In genomic region chr2:118762784-118763148, GRCm38 (mm10) we compare ENCODE assay signal across 8 mouse cellular contexts. TPM values are rescaled to one million over a fixed set of nuclear protein-coding genes. Genes with fewer than 3 reads are reported as not detected.
DNase-seq lines count a peak whose midpoint lies in the region; ATAC-seq and TF ChIP-seq lines count a peak whose summit lies in the region.

No protein-coding gene starts in this region.

- no peak for DNase-seq in kidney, postnatal 0 days (ENCODE audit: low spot score)
- DNase-seq in kidney, postnatal 14 days = no peak
- no peak for DNase-seq in cerebellum, adult 11 months
- DNase-seq in right cerebral cortex, postnatal 14 days = no peak
- no peak for DNase-seq in left cerebral cortex, postnatal 4 days

- peaks cover 23% of the 10 kb centered on the region for H3K4me1 ChIP-seq in kidney, postnatal 0 days (replicated peaks; ENCODE audit: insufficient read depth, low read length)
- peaks cover 34% of the 10 kb centered on the region for H3K4me1 ChIP-seq in embryonic facial prominence, embryonic 12.5 days
- peaks cover 23% of the 10 kb centered on the region; the same call in 1 of the 2 replicates for H3K4me1 ChIP-seq in intestine, postnatal 0 days (replicated peaks; ENCODE audit: control insufficient read depth, insufficient read depth, low read length)
- H3K4me1 ChIP-seq in neural tube, embryonic 13.5 days (replicated peaks) = peaks cover 51% of the 10 kb centered on the region

- no peak; the same call in 1 of the 2 replicates for ATAC-seq in kidney, postnatal 0 days (replicated peaks; ENCODE audit: low FRiP score, low read depth)
- ATAC-seq in embryonic facial prominence, embryonic 12.5 days (ENCODE audit: insufficient number of reproducible peaks, insufficient read depth, low FRiP score, low TSS enrichment) = no peak
- ATAC-seq in intestine, postnatal 0 days = no peak
- no peak; the same call in 1 of the 2 replicates for ATAC-seq in neural tube, embryonic 13.5 days (ENCODE audit: low read depth)

- peak overlapping the region; percentile 92 for H3K27ac ChIP-seq in kidney, postnatal 0 days
- peak overlapping the region; percentile 93 for H3K27ac ChIP-seq in embryonic facial prominence, embryonic 12.5 days
- peak overlapping the region; percentile 70 for H3K27ac ChIP-seq in intestine, postnatal 0 days (ENCODE audit: low read depth, low read length)
- H3K27ac ChIP-seq in neural tube, embryonic 13.5 days (replicated peaks) = peak overlapping the region; percentile 98

- TF ChIP-seq CTCF in kidney, postnatal 0 days (IDR thresholded peaks at IDR 0.05; ENCODE audit: low read depth) = no peak
- no peak for TF ChIP-seq CTCF in intestine, postnatal 0 days (IDR thresholded peaks at IDR 0.05; ENCODE audit: low read depth)

- peak overlapping the region; percentile 53 for H3K4me2 ChIP-seq in kidney, postnatal 0 days (ENCODE audit: low read length)
- peak overlapping the region; percentile 50 for H3K4me2 ChIP-seq in embryonic facial prominence, embryonic 12.5 days (replicated peaks)
- H3K4me2 ChIP-seq in intestine, postnatal 0 days (replicated peaks; ENCODE audit: low read depth) = peak overlapping the region; percentile 55
- peak overlapping the region; percentile 51 for H3K4me2 ChIP-seq in neural tube, embryonic 13.5 days

- no peak overlapping the region for H3K4me3 ChIP-seq in kidney, postnatal 0 days (replicated peaks; ENCODE audit: low read depth, low read length)
- H3K4me3 ChIP-seq in embryonic facial prominence, embryonic 12.5 days = peak overlapping the region; percentile 24; the same call in 1 of the 2 replicates
- peak overlapping the region; percentile 11 for H3K4me3 ChIP-seq in intestine, postnatal 0 days (ENCODE audit: low read depth, low read length)
- peak overlapping the region; percentile 19; the same call in 1 of the 2 replicates for H3K4me3 ChIP-seq in neural tube, embryonic 13.5 days

- no peaks in the 10 kb centered on the region for H3K9me3 ChIP-seq in kidney, postnatal 0 days (replicated peaks; ENCODE audit: low read length)
- no peaks in the 10 kb centered on the region for H3K9me3 ChIP-seq in embryonic facial prominence, embryonic 12.5 days
- H3K9me3 ChIP-seq in intestine, postnatal 0 days (ENCODE audit: control insufficient read depth) = no peaks in the 10 kb centered on the region
- H3K9me3 ChIP-seq in neural tube, embryonic 13.5 days = no peaks in the 10 kb centered on the region

- peak overlapping the region; percentile 50; the same call in 1 of the 2 replicates for H3K9ac ChIP-seq in kidney, postnatal 0 days (ENCODE audit: low read depth, low read length)
- H3K9ac ChIP-seq in embryonic facial prominence, embryonic 12.5 days = no peak overlapping the region
- H3K9ac ChIP-seq in intestine, postnatal 0 days (ENCODE audit: low read depth, low read length) = no peak overlapping the region
- peak overlapping the region; percentile 66 for H3K9ac ChIP-seq in neural tube, embryonic 13.5 days

- 0 out of 2 replicates have a peak, but pooled peaks cover 3% of the 10 kb centered on the region for H3K27me3 ChIP-seq in kidney, postnatal 0 days (ENCODE audit: insufficient read depth, low read length)
- peaks cover 17% of the 10 kb centered on the region for H3K27me3 ChIP-seq in embryonic facial prominence, embryonic 12.5 days
- no peaks in the 10 kb centered on the region for H3K27me3 ChIP-seq in intestine, postnatal 0 days (replicated peaks; ENCODE audit: control insufficient read depth, insufficient read depth, low read length)
- peaks cover 8% of the 10 kb centered on the region; the same call in 1 of the 2 replicates for H3K27me3 ChIP-seq in neural tube, embryonic 13.5 days

- intact Hi-C loops in left cerebral cortex, postnatal 4 days (cut with DNase I) = no loop called here

- WGBS in kidney, postnatal 0 days = 14% methylated on average over 10 of the region's 10 CpGs
- WGBS in embryonic facial prominence, embryonic 12.5 days = 14% methylated on average over 10 of the region's 10 CpGs
- 10% methylated on average over 10 of the region's 10 CpGs for WGBS in intestine, postnatal 0 days
- WGBS in neural tube, embryonic 13.5 days = 11% methylated on average over 10 of the region's 10 CpGs

- no peaks in the 10 kb centered on the region for H3K36me3 ChIP-seq in kidney, postnatal 0 days (ENCODE audit: insufficient read depth, low read length)
- H3K36me3 ChIP-seq in embryonic facial prominence, embryonic 12.5 days = no peaks in the 10 kb centered on the region
- H3K36me3 ChIP-seq in intestine, postnatal 0 days (ENCODE audit: control insufficient read depth, insufficient read depth) = no peaks in the 10 kb centered on the region
- H3K36me3 ChIP-seq in neural tube, embryonic 13.5 days = no peaks in the 10 kb centered on the region

RNA-seq across cellular contexts. Expression of gene Ccdc9b, which starts 0.3 kb away (rescaled TPM):
- polyA plus RNA-seq in kidney, postnatal 0 days (2015; fragmentation: Nextera tagmentation; extraction: Ambion mirVana) = 0.91 and 0.95 TPM in 2 replicates
- polyA plus RNA-seq in embryonic facial prominence, embryonic 12.5 days (2016; fragmentation: Nextera tagmentation; extraction: Ambion mirVana) = 1.3 and 1.5 TPM in 2 replicates
- polyA plus RNA-seq in intestine, postnatal 0 days (2015; fragmentation: Nextera tagmentation; extraction: Ambion mirVana) = 0.77 and 1.2 TPM in 2 replicates
- polyA plus RNA-seq in neural tube, embryonic 13.5 days (2015; fragmentation: Nextera tagmentation; extraction: Ambion mirVana) = 1.2 and 1.4 TPM in 2 replicates
- total RNA-seq in left cerebral cortex, postnatal 4 days (2021) = 1 to 10 TPM; 1.8 to 2.1 TPM

RNA-seq across cellular contexts. Expression of gene Phgr1, which starts 9.8 kb away (rescaled TPM):
- polyA plus RNA-seq in kidney, postnatal 0 days (2015; fragmentation: Nextera tagmentation; extraction: Ambion mirVana) = not detected in 2 replicates
- polyA plus RNA-seq in embryonic facial prominence, embryonic 12.5 days (2016; fragmentation: Nextera tagmentation; extraction: Ambion mirVana) = not detected in 2 replicates
- polyA plus RNA-seq in intestine, postnatal 0 days (2015; fragmentation: Nextera tagmentation; extraction: Ambion mirVana) = 66.7 and 88.7 TPM in 2 replicates
- not detected in 2 replicates for polyA plus RNA-seq in neural tube, embryonic 13.5 days (2015; fragmentation: Nextera tagmentation; extraction: Ambion mirVana)
- total RNA-seq in left cerebral cortex, postnatal 4 days (2021) = not detected

RNA-seq across cellular contexts. Expression of gene Disp2, which starts 16.8 kb away (rescaled TPM):
- 0.01 and 0.05 TPM in 2 replicates for polyA plus RNA-seq in kidney, postnatal 0 days (2015; fragmentation: Nextera tagmentation; extraction: Ambion mirVana)
- 1.3 and 1.6 TPM in 2 replicates for polyA plus RNA-seq in embryonic facial prominence, embryonic 12.5 days (2016; fragmentation: Nextera tagmentation; extraction: Ambion mirVana)
- 2.5 and 3.1 TPM in 2 replicates for polyA plus RNA-seq in intestine, postnatal 0 days (2015; fragmentation: Nextera tagmentation; extraction: Ambion mirVana)
- 39.9 and 40.7 TPM in 2 replicates for polyA plus RNA-seq in neural tube, embryonic 13.5 days (2015; fragmentation: Nextera tagmentation; extraction: Ambion mirVana)
- 100 to 1,000 TPM; 109 to 128 TPM for total RNA-seq in left cerebral cortex, postnatal 4 days (2021)

RNA-seq across cellular contexts. Expression of gene Inafm2, which starts 17.2 kb away (rescaled TPM):
- polyA plus RNA-seq in kidney, postnatal 0 days (2015; fragmentation: Nextera tagmentation; extraction: Ambion mirVana) = 16.1 and 16.8 TPM in 2 replicates
- polyA plus RNA-seq in embryonic facial prominence, embryonic 12.5 days (2016; fragmentation: Nextera tagmentation; extraction: Ambion mirVana) = 16.5 and 17.9 TPM in 2 replicates
- polyA plus RNA-seq in intestine, postnatal 0 days (2015; fragmentation: Nextera tagmentation; extraction: Ambion mirVana) = 24.7 and 26.2 TPM in 2 replicates
- polyA plus RNA-seq in neural tube, embryonic 13.5 days (2015; fragmentation: Nextera tagmentation; extraction: Ambion mirVana) = 23.7 and 25.3 TPM in 2 replicates
- total RNA-seq in left cerebral cortex, postnatal 4 days (2021) = 10 to 100 TPM; 17.8 to 19.7 TPM

RNA-seq across cellular contexts. Expression of gene Plcb2, which starts 34.5 kb away (rescaled TPM):
- 1.3 and 1.4 TPM in 2 replicates for polyA plus RNA-seq in kidney, postnatal 0 days (2015; fragmentation: Nextera tagmentation; extraction: Ambion mirVana)
- polyA plus RNA-seq in embryonic facial prominence, embryonic 12.5 days (2016; fragmentation: Nextera tagmentation; extraction: Ambion mirVana) = 0.38 and 0.47 TPM in 2 replicates
- polyA plus RNA-seq in intestine, postnatal 0 days (2015; fragmentation: Nextera tagmentation; extraction: Ambion mirVana) = 0.59 and 0.76 TPM in 2 replicates
- 0.46 and 0.61 TPM in 2 replicates for polyA plus RNA-seq in neural tube, embryonic 13.5 days (2015; fragmentation: Nextera tagmentation; extraction: Ambion mirVana)
- 1 to 10 TPM; 1.8 to 2.1 TPM for total RNA-seq in left cerebral cortex, postnatal 4 days (2021)

Comparison
In these comparisons a context has a peak if more than half of its experiments do, and no peak if none do; other contexts are left out.
1. H3K9ac ChIP-seq: peak in kidney, postnatal 0 days (single experiment) and neural tube, embryonic 13.5 days (single experiment); none in embryonic facial prominence, embryonic 12.5 days (single experiment) and intestine, postnatal 0 days (single experiment).
2. RNA of gene Phgr1, which starts 9.8 kb away (polyA plus RNA-seq): 66.7 to 88.7 TPM in intestine, postnatal 0 days; not detected in kidney, postnatal 0 days, not detected in embryonic facial prominence, embryonic 12.5 days and not detected in neural tube, embryonic 13.5 days; every median in the first group is over 10 times any median in the second.
3. RNA of gene Disp2, which starts 16.8 kb away (polyA plus RNA-seq): 39.9 to 40.7 TPM in neural tube, embryonic 13.5 days; 2.5 to 3.1 TPM in intestine, postnatal 0 days, 1.3 to 1.6 TPM in embryonic facial prominence, embryonic 12.5 days and 0.01 to 0.05 TPM in kidney, postnatal 0 days; every median in the first group is over 10 times any median in the second.
4. Peak in every context shown above with its lines, with median percentiles within 50 percentile points of each other: H3K27ac ChIP-seq and H3K4me2 ChIP-seq.